Mouse (Mus musculus) megakaryocyte progenitor cell, adult 5-6 weeks (primary cell): ENCODE results near the gene Gm5269. TPM values are rescaled to one million over a fixed set of nuclear protein-coding genes. Genes with fewer than 3 reads are reported as not detected.

Source experiments
- ATAC-seq: replicated peaks from 2 replicates; pipeline ENCODE4 v1.8.0; 2016; ENCODE audit warnings: mild to moderate bottlenecking, moderate TSS enrichment, inconsistent platforms; ENCODE audit not compliant: poor library complexity
- total RNA-seq, 2 experiments: library from RNA; stranded (forward) in 1 of 2; stranded (reverse) in 1 of 2; fragments of 157-497, 149-512 nt in 1 of 2; fragments of 200-1000 nt in 1 of 2; gene quantifications; 2 replicates each; pipeline versions ENCODE4 v1.2.3 to v1.2.4; 2015 to 2017

Gm5269 gene
- total RNA-seq (2015) (not detected in 2 replicates), total RNA-seq (2017) (not detected in 2 replicates)

DNA sequence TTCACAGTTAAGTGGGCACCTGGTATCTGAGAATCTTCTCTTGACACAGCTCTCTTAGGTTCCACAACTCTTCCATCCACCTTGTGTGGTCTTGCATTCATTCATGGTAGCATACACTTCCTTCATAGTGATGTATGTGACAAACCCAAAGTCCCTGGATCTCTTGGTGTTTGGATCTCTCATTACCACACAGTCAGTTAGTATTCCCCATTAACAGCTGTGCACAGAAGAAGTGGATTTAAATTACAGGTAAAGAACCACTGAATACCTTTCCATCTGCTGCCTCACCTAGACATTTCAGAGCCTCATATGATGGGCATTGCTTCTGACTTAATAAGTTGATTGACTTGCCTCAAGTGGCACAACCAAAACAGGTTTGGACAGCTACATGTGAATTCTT, at the start of gene Gm5269:
Gm5269 (minus strand) TSS at position 101 of the 400 bp plus-strand sequence.
- ATAC-seq: no peak

DNA sequence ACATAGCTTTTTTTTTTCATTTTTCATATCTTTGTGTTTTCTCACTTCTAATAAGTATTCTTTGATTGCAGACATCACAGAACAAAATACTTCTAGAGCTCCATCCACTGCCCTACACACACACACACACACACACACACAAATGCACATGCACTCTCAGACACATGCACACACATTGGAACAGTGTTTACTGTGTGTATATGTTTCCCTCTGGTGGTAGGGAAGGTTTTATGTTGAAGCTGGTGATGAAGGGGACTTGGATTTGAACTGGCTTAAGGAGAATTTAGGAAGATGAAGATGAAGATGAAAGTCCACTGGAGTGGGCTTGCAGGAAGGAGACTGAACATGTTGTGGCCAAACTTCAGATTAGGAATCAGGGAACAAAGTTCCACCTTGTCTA, 41.1 kb upstream of the Gm5269 start:
- ATAC-seq: peak; percentile 36; the same call in 1 of the 2 replicates

DNA sequence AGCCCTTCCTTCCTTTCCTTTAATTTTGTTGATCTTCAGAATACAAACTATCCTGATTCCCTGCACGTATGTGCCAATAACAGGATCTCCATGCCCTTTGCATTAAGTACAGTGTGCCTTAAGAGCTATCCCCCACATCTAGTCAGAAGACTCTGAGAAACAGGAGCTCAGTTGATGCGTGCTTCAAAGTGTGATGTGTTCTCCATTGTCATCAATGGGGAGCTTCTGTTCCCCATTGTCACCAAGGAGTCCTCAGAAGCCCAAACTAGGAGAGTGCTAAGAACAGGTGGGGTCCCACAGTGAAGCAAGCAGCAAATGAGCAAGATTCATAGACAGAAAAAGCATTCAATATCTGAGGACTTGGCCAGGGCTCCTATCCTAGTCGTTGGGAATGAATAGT, 36.8 kb upstream of the Gm5269 start:
- ATAC-seq: no peak

DNA sequence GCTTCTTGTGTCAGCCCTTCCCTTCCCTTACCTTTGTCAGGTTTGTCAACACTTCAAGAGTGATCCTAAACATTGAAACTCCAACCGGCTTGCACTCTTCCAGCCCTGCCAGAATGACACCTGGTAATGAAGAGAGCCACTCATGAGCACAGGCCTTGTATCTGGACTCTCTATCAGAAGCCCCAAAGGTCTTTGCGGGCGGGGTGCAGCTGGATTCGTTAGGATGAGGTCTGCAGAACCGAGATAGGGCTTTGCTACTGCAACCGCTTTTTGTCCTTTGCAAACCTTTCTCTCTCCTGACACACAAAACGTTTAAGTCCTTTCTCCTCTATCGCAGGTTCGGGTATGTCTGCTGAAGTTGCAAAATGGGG, 36.3 kb upstream of the Gm5269 start, which contains the start of gene Slc40a1:
Slc40a1 (minus strand) TSS at position 131 of the 371 bp plus-strand sequence.
- ATAC-seq: peak; percentile 76

DNA sequence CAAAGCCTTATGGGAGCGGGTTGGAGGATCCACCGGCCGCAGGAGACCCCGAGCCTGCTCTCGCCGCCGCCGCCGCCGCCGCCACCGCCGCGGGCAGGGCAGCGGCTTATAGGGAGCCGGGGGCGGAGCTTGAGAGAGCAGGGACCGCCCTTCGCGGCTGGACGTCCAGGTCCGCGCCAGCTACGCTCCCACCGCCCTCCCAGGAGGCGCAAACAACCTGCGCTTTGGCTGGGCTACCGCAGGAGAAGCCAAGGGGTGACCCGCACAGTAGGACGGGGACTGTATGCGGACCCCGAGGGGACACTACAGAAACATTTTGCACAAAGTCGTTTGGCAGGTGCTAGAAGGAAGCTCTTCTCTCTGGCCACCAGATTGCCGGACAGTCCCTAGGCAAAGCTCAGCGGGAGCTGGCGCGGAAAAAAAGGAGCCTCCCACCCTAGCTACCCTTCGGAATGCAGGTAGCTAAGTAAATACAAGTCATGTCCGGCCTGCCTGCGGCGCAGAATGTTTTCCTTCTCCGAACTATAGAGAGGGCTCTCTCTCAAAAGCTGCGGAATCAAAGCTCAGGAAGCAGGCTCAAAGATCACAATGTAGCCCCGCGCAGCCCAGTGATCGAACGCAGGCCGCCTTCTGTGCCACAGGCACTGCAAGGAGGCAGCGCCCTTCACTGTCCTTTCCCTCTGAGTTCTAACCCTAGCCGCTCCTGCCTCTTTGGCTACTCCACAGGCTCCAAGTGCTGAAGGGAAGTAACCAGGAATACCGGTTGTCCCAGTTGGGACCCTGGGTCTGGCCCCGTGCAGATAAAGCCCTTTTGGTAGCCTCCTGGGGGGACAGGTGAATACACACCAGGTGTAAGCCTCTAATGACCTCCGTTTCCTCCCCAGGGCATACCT, 35.7 kb upstream of the Gm5269 start:
- peak; percentile 75 for ATAC-seq

DNA sequence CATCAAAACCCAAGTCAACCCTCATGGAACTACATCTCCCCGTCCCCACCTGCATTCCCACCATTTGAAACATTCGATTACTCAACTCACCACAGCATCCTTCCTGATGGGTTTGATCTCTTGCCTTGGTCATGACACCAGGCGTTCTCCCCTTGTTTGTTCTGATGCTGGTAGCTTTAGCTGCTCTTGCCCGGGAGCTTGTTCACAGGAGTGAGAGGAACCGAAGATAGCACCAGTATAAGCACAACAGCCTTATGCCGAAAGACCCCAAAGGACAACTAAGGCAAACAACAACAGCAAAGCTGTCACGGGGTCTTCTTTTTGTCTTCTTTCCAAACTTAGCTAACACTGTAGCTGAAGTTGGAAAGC, 35.0 kb upstream of the Gm5269 start:
- ATAC-seq: peak; percentile 23

DNA sequence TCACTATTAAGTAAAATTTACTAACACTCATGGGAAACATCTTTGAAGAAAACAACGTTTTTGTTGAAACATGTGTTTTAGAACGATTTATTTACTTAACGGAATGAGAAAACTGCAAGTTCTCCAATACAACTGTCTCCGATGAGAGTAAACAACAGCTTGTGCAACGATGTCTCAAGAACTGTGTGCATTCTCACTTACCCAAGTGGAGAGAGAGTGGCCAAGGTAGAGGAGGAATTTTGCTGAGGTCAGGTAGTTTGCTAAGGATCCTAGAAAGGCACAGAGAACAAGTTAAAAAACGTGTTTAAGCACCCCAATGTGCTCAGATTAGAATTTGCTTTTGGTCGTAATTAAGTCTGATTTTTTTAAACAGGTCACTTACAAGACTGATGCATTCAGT, 34.4 kb upstream of the Gm5269 start:
- 0 out of 2 replicates have a peak, but pooled peaks have one; percentile 23 for ATAC-seq

DNA sequence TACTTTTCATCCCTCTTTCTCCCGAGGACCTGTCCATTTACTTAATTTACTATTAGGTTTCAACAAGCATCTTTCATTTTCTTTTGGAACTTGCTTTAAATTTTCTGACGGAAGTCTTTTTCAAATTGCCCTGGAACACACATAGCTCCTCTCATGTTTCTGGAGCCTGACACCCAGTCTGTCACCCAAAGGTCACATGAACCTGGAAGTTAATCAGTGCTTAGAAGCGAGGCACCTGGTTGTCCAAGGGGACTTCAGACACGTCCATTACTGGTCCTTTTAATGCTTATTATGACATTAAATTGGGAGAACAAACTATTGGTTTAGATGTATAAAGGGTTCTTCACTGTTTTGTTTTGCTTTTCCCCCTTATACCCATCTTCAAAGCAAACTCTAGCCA, 33.2 kb upstream of the Gm5269 start:
- ATAC-seq: no peak

DNA sequence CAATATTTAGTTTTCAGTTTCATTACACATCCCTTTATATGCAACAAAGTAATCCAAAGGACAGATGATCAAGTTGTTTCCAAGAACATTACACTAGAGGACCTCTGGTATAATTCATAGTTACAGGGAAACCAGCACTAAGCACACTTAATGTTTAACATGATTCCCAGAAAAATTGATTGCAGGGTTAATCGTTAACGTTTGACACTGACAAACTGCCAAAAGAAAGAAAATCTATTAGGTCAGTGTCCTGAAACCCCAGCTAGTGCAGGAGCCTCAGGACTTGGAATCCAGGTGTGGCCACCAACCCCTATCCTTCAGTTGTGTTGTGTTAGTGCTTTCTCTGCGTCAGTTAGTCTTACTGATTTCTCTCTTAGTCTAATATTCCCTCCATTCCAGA, 30.6 kb upstream of the Gm5269 start:
- ATAC-seq: no peak

DNA sequence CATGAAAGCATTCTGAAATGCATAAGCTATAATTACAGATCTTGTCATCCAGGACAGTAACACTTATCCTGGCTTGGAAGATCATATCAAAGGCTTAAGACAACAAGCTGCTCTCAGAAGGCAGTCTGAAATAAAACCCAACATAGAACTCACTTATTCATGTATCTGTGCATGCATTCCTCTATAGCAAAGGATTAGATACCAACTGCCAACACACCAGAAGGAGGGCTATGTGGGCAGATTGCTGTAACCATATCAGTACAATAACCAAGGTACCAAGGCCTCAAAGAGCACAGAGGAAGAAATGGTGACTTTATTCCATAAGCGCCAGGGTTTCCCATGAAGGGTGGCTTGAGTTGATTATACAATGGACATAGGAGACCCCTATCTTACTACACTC, 29.7 kb upstream of the Gm5269 start:
- ATAC-seq: no peak

DNA sequence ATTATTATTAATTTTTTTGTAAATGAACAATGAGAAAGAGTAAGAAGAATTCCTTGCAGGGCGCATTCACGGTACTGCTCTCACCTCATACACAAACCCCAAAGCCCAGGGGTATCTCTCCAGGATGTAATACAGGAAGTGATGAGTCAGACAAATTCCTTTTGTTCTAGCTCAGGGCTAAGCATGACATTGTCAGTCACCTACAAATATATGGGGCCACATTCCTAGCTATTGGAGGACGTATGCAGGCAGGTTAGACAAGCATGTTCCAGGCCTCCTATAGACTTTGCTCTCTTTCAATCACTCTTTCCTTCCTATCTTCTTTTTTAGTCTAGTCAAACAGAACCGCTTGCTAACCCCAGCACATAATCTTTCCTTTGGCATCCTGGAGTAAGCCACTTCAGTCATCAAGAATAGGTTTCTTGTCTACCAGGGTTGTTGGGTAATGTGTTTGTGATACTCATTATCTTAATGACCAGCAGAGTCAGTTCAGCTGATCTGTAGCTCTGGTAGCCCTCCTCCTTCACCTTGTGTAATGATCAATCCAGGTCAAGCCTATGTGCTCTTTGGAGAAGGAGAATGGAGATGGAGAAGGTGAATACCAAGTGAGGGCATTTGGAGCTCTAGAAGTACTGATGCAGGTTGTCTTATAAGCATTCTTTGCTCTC, 27.2 kb upstream of the Gm5269 start:
- ATAC-seq: no peak

DNA sequence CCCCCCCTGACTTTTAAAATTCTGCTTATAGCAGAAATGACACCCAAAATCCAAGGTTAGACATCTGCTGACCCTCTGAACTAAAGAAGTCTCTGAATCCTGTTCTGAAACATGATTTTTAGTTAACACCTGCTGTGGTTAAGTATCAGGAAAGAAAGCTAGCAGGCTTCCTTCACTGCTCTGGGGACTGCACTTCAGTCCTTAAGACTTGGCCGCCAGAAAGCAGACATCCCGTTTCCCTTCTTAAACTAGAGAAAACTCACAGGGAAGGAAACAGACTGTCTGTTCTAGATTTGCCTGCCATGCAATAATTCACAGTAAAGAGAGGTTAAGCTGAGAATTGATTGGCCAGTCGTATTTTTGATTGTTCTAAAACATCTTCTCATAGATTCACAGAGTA, 26.1 kb upstream of the Gm5269 start:
- ATAC-seq: no peak

DNA sequence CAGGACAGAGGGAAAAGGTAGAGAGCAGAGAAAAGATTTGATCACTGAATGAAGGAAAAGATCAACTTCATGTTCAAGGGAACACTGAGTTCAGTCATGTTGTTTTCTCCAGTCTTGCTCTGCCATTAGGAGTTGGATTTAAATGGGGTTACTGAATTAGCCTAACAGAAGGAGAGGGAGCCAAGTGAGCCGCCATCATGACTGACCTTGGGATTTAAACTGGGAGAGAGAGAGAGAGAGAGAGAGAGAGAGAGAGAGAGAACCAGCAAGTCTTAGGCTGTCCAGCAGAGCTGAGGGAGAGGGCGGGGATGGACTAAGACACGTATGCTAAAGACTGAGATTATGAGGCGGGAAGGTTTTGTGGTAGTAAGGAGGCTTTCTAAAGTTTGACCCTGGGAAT, 24.2 kb upstream of the Gm5269 start:
- no peak for ATAC-seq

DNA sequence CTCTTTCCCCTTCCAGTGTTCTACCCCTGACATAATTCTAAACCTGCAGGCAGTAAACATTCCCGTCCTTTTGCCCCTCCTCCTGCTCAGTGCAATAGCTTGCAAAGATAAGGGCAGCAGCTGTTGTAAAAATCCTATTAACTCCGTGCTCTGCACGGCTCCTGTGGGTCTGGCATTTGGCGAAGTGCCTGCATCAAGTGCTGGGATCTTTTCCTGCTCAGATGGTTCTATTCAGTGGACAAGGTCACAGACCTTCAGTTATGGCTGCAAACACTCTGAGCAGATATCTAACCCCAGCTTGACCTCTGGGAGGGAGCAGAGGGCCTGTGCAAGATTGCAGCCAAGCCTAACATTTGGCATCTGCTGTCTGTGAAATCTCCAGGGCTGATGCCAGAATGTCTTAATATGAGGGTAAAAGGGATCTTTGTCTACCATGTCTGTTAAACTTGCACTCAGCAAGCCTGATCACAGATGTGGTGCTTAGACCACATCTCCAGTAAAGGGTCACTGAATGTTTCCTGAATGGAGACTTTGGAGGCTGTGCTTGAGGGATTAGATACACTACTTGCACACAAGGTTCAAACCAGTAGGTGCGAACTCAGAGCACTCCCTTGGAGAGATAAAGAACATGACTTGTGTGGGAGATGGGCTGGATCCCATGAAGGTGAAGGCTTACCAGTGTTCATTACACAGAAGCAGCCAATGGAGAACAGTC, 15.2 kb upstream of the Gm5269 start:
- peak; percentile 42; the same call in 1 of the 2 replicates for ATAC-seq

DNA sequence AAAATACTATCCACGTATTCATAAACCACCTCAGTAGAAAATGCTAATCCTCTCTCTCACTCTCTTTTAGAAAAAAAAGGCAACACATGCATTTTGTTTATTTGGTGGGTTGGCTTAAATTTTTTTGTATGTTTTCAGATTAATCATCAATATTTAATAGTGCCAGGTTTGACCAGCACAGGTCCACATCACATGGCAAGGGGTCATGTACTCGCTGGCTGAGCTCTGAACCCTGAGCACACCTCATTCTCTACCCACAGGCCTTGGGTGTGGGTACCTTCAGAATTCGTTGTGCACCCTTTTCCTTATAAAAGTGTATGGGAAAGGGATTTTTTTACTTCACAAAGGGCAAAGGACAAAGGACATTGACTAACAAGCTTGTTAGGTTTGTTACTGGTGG, 14.1 kb upstream of the Gm5269 start:
- ATAC-seq: no peak

DNA sequence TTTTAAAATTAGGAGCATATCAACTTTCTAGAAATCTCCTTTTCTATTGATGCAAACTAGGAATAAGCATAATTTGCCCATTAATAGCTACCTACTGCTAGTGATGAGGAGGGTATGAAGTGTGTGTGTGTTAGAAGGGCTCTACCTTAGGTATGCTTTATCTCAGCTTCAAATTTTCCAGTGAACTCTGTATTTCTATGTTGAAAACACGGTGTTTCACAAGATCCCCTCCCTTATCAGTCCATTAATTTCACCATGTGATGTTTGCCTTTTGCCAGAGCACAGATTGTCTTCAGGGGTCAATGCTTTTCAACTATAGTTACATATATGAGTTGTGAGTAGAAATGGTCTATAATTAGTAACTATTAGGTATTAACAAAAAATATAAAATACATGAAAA, 8.0 kb upstream of the Gm5269 start:
- no peak for ATAC-seq

DNA sequence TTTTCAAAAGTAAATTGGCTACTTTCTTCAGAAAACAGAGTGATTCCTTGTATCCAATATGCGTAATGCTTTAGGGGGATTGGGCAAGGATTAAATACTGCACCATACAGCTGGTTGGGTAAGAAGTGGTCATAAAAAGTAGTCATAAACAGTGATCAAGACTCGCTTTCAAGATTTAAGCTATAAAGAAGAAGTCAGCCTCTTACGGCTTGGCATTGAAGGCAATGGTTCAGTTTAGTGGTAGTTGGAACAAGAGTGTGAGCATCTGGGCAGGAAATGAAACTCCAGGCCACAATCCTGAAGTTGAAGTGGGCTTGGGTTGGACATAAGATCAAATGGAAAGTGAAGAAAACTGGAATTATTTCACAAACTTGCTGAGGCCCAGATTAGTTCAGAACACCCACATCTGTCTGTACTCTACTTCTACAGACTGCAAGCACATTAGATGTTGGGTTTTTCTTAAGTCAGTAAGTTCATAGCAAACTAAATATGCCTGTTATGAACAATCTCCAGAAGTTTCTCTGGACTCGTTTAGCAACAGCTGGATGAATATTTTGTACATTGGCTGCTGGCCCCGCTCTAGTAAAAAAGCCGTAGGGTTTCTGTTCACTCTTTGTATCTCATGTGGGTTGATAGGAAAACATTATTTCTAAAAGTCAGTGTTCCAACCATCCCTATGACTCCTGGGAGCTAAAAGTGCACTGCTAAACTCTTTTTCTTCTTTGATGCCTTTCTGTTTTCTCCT, 4.3 kb upstream of the Gm5269 start:
- ATAC-seq: 0 out of 2 replicates have a peak, but pooled peaks have one; percentile 29

DNA sequence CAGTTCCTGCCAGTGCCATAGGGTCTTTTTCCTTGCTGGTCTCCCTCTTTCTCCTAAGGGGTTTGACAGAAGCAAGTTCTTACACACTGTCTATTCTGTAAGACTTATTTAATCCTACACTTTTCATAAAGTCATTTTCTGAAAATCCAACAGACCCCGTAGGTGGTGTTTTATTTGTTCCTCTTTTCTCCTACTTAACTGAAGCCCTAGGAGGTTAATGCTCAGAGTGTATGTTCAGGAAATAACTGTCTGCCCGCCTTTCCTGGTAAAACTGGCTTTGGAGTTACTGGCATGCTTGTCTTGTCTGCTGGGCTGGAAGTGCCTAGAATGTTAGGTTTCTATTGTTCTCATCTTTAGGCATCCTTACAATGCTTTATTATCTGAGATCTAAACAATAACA, 1.9 kb upstream of the Gm5269 start:
- peak; percentile 50; the same call in 1 of the 2 replicates for ATAC-seq

DNA sequence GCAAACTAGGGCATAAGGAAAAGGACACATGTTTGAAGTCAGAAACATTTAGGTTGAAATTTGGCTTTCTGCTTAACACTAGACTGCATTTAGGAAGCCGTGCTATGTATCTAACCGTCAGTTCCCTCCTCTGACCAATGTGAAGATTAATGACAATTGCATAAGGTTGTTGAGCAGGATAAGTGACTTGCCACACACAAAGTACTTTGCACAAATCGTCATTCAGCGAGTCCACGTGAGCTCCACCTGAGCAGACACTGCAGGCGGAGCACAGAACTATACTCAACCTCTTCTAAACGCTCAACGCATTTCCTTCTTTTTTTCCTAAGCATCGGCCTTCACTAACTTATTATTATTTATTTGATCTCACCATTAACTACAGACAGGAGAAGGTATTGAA, 3.3 kb downstream of the Gm5269 start:
- ATAC-seq: peak; percentile 42; the same call in 1 of the 2 replicates

DNA sequence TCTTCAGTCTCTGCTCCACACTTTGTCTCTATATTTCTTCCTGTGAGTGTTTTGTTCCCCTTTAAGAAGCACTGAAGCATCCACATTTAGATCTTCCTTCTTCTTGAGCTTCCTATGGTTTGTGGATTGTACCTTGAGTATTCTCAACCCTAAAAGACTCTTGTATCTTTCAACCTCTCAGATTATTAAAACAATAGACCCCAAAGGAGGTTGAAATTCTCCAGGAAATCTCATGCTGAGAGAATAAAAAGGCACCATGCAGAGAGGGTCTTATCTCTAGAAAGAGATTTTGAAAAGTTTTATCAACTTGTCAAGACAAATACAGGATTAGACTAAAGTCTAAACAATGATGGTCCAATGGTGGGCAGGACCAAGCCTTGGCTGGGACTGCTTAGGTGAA, 6.7 kb downstream of the Gm5269 start:
- ATAC-seq: no peak

DNA sequence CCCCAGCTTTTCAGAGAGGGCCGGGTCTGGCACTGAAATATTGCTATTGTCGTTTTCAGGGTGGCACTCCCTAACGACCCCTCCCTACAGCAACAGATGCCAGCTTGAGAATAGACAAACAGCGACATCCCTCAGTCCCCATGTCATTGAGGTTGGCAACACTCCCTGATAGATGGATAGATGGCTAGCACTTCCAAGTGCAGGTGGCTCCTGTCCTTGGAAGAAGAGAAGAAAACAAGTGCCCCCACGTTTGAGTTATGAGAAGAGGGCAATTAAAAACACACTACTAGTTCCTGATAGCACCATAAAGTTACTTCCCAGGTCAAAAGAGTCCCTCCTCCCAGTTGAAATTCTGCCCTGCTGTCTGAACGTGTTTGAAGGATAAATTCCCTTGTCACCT, 8.0 kb downstream of the Gm5269 start:
- ATAC-seq: no peak
